Mouse (Mus musculus) megakaryocyte-erythroid progenitor cell, adult 5-6 weeks (primary cell): Measurements from ENCODE around the gene Ece1. TPM values are rescaled to one million over a fixed set of nuclear protein-coding genes. Genes with fewer than 3 reads are reported as not detected.

Source experiments
- ATAC-seq: replicated peaks from 2 replicates; pipeline ENCODE4 v1.8.0; 2016; ENCODE audit warnings: mild to moderate bottlenecking, inconsistent platforms; ENCODE audit not compliant: severe bottlenecking, poor library complexity, low FRiP score, low TSS enrichment
- total RNA-seq, 2 experiments: library from RNA; stranded (forward) in 1 of 2; stranded (reverse) in 1 of 2; fragments of 200-1000, 215-1000 nt in 1 of 2; fragments of >200 nt in 1 of 2; fragmentation: Nextera tagmentation in 1 of 2; gene quantifications; 2 replicates each; pipeline ENCODE4 v1.2.3; 2014 to 2017

Ece1 gene
- total RNA-seq, 2 experiments from 2014 or later: 3.8 to 6.2 TPM

DNA sequence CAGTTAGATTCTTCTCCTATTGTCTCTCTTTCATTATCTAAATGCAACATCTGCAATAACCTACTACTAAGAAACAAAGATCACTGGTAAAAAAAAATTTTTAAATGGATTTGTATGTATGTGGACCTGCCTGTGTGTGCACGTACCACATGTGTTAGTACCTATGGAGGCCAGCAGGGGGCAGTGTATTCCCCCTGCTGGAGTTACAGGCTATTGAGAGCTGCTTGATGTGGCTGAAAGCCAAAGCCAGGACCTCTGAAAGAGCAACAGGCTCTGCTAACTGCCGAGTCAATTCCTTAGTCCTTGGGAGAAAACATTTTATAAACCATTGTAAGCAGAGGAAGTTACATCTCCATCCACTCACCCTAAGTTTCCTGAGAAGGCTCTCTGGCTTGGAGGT lies 10.6 kb upstream of the Ece1 start:
- ATAC-seq: no peak

DNA sequence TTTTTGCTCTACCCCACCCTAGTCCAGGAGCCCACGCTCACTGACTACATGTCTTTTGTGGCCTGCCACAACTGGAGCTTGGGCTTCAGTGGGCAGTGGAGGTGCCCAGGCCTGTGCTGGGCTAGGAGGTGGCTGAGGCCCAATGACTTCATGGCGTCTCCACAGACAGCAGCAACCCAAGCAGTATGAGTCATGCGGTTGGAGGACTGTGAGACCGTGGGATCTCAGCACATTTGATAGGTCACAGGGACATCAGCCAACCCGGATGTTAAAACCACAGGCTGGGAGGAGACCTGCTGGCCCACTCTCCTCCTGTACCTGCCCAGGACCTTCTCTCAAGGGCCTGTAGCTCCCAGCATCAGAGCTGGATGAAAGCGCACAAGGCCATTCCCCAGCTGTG lies 8.2 kb upstream of the Ece1 start:
- no peak for ATAC-seq

DNA sequence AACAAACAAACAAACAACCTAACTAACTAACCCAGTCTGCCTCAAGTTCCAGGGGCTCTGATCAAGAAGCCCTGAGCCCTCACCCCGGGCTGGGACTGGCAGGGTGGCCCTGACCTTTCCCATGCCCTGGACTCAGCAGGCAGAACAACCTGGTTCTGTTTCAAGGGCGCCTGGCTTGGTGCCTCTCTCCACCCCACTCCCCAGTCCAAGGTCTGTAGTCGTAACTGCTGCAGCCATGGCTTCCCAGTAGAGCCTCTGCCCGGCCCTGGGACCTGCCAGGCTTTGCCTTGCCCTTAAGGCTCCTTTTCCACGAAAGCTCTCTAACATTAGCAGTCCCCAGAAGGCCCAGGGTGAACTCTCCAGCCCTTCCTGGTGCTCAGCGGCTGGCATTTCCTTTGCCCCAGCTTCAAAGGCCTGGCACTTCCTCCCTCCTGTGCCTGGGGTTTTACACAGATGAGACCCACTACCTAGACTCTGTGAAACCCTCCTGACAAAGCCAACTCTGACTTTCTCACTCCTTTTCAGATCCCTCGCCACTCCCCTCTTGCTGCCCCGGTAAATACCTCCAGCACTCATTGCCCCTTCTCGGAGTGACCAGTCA lies 6.2 kb upstream of the Ece1 start:
- ATAC-seq: no peak

DNA sequence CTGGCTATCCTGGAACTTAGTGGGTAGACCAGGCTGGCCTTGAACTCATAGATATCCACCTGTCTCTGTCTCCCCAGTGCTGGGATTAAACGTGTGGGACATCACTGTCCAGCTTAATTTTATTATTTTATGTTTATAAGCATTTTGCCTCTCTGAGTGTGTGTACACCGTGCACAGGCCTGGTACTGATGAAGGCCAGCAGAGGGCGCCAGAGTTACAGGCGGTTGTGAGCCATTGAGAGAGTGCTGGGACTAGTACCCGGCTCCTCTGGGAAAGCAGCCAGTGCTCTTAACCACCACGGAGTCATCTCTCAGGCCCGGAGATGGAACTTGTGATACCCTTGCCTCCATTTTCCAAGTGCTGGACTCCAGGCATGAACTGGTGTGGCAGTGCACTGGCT lies 4.9 kb upstream of the Ece1 start:
- 0 out of 2 replicates have a peak, but pooled peaks have one; percentile 41 for ATAC-seq

DNA sequence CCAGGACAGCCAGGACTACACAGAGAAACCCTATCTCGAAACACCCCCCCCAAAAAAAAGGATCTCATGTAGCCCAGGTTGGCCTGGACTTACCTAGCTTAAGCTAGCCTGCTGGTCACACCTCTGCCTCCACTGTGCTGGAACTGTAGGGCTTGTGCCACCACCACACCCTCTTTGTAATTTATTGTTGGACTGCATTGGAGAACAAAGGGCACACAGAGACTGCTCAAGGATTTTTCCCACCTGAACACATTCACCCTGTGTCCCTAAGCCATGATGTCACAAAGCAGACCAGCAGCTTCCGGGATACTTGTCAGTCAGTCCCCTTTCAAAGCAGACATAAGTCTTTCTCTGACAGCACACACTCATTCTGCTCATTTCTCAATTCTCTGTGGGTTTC lies 3.7 kb upstream of the Ece1 start:
- no peak for ATAC-seq

DNA sequence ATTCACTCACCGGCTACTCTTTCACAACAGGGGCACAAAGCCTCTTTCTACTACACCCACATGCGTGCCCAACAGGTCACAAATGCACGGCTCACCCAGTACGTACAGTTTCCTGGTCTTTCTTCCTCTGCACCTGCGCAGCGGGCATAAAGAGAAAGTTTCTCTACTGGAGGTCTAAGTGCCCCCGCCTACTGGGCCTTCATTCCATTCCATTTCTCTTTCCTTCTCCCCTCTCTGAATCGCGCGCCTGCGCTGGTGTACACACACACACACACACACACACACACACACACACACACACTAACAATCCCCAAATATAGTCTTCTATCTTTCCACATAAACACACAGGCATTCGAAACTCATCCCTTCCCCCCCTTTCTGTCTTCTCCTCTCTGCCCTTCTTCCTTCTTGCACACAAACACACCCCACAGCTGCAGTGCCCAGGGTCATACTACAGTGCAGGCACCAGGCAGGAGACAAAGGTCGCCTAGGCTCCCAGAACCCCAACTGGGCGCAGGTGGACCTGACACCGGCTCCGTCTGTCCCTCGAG lies 501 bp upstream of the Ece1 start:
- ATAC-seq: peak; percentile 62

DNA sequence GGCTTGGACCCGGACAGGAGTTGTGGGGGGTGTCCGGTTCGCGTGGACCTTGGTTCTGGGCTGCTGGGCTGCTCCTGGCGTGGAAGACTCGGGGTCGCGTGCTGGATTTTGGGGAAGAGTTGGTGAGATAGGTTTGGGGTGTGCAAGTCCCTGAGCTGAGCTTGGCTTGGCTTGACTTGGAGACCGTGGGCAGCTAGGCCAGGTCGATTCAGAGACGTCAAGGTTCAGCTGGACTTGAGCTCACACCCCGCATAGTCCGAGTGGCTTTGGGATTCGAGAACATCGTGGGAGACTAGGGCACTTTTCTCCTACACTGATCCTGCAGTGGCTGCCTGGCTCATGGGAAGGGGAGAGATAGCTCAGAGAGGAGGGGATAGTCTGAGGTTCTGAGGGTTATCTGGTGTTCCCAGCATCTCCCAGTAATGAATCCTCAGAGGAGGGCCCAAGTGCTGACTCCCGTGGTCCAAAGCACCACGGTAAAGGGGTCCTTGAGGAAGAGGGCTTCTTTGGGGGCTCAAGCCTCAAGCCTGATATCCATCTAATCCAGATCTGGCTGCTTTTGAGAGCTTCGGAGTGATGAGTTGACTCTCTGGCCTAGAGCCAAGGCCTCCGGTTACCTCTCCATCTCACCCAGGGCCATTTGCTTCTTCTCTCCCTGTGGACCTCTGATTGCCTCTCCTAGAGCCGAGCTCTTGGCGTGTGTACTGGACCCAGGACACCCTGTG lies 641 bp downstream of the Ece1 start:
- ATAC-seq: no peak

DNA sequence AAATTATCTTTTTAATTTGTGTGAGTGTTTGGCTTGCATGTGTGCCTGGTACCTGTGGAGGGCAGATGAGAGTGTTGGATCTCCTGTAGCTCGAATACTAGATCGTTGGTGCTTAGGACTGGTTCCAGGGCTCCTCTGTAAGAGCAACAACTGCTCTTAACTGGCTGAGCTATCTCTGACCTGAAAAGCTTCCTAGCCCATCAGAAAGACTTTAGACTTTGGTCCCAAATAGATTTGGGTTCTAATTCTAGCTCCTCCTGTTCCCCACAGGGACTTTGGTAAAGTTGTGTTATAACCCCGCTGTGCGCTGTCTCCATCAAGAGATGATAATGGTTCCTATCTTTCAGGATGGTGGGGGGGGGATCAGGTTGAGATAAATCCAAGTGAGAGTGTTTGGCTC lies 2.0 kb downstream of the Ece1 start:
- no peak for ATAC-seq

DNA sequence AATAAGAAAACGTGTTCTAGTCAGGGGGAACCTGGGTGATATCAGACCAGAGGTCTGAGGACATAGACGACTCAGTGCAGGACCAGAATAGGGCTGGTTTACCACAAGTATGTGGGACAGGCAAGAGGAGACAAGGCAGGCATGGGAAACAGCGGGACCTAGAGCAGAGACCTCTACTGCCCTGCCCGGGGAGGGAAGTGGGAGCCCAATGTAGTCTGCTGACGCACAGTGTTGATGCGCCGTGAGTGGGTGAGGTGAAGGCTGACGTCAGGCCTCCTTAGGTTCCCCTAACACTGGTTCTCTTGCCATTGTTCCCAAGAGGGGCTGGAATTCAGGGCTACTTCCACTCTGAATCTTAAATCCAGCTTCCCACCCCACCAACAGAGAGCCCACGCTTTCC lies 2.7 kb downstream of the Ece1 start:
- no peak for ATAC-seq

DNA sequence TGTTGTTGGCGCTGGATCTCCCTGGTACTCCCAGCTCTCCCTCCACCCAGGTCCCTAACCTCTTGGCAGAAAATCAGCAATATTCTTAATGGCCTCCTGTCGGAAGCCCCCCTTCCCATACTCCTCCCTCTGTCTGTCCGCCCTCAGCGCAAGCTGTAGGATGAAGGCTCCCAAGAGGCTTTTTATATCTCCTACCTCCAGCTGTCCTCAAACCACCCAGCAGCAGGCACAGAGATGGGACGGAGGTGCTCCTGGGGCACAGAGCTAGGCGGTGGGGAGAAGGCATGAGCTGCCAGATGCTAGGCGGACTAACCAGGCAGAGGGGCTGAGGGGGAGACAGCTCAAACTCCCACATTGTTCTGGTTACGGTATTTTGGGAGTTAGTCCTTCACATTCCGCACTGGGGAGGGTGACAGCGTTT lies 3.2 kb downstream of the Ece1 start:
- no peak for ATAC-seq

DNA sequence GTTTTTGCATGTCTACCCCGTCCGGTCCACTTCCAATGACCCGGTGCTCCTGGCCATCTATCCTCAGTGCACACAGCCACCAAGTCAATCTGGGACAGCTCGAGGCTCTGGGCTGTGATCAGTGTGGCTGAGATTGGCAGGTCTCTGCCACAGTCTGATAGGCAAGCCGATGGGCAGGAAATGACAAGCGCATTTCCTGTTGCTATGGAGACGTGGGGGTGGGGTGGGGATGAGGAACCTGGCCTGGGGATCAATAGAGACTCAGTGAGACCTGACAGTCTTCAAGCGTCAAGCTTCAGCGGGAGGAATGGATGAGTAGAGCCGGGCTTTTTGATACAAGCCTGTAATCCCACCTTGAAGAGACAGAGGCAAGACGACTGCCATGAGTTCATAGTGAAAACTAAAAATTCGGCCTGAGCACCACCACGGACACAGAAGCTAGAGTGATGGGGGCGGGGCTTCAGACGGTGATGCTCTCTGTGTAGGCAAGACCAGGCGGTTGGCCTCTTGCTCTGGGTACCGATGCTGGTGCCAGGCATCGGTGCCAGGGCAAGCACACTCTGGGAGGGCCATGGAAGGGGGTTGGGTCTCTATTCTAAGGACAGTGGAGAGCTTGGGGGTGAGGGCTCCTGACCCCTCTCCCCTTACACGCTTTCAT lies 4.3 kb downstream of the Ece1 start:
- no peak for ATAC-seq

DNA sequence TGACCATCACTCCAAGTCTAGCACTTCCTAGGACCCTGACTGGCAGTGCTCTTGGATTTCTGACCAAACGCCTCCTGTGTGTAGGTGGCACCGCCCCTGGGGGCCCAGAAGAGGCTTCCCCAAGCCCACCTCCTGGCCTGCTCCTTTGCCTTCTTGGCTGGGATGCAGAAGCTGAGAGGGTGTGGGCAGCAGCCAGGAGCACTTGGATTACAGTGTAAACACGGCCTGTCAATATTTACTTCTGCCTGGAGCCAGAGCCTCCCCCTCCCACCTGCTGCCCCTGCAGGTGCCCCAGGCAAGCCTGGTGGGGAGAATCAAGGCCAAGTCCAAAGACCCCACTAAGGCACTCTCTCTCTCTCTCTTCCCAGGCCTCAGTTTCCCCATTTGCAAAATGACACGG lies 5.2 kb downstream of the Ece1 start:
- no peak for ATAC-seq

DNA sequence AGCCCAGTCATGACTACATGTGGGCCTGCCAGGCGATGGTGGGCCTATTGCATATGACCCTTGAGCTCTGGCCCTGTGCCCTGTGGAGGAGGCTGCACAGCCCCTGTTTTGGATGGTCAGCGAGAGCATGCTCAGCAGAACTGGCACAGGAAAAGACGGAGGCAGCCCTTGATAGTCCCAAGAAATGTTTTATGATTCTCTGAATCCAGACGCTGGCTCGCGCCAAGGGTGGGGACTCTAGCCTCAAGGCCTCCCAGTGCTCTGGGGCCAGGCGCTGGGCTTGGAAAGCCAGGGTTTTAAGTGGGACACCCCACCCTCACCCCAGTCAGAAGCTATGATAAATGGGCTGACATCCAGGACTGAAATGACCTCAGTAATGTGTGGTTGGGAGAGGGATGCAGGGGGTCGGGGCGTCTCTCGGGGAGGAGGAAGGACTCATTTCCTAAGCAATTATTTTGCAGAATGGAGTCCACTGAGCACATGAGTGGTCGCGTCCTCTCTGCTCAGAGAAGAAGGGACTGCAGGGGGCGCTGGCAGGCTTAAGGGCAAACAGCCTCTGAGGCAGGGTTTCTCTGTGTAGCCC lies 5.7 kb downstream of the Ece1 start:
- no peak for ATAC-seq

DNA sequence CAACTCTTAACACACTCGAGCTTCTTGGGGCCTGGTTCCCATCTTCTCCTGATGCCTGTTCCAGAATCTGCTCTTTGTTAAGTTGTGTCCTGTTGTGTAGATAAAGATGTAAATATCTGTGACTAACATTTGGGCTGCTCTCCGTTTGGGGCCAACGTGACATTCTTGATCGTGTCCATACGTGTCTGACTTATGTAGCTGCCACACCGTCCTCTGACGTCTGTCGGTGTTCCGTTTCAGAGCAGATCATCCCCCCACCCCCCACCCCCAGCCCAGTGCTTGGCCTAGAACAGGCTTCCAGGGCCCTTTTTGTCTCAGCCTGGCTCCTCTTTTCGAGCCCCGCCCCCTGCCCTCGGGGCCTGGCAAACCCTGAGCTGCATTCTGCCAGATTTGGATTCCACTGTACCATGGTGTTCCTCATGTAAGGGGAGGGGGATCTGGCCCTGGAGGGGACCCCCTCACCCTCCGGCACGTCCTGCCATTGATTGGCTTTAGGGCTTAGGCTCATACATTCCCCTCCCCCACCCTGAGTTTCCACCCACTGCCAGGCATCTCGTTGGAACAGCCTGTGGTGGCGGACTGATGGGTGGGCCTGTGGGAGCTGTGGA lies 7.7 kb downstream of the Ece1 start:
- ATAC-seq: no peak

DNA sequence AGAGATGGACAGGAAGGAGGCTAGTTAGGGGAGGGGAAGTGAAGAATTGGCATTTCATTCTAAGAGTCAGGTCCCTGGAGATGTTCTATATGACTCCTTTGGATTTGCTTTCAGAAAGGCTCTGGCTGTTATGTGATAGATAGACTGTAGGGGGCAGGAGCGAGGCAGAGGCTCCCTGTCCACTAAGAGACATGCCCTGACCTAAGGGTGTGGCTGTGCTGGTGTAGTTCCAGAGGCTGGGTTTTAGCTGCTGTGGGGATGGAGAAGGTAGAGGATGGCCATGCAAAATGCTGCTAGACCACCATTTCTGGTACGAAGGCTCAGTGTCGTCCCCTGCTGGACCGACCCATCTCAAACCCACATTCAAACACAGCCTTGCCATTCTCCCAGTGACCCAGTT lies 8.9 kb downstream of the Ece1 start:
- ATAC-seq: peak; percentile 36

DNA sequence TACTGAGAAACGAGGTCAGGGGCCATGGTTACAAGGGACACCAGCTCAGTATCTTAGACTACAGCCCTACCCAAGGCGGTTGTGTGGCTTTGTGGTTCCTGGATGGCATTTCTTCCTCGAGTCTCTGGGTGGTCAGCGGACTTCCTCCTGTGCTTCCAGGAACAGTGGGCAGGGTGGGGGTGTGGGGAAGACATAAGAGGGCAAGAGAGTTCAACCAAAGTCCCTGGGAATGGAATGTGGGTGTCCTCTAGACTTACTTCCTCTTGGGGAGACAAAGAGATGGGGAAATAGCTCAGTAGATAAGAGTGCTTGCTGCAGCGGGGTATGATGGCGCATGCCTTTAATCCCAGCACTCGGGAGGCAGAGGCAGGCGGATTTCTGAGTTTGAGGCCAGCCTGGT lies 9.4 kb downstream of the Ece1 start:
- no peak for ATAC-seq

DNA sequence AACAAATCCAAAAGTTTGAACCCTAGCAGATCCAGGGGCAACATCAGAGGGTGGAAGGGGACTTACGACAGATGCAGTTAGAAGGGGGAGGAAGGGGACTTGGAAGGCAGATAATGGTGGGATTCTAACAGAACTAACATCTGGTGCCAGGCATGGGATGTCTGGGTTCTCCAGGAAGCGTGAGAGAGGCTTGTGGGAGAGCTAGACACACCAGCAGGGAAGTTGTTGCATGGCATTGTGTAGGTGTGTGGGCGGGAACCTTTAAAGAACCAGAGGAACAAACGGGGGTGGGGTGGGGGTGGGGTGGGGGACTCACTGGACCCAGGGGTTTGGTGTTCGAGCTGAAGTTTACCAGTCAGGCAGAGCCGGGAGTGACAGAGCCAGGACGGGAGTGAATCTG lies 12.3 kb downstream of the Ece1 start:
- no peak for ATAC-seq

DNA sequence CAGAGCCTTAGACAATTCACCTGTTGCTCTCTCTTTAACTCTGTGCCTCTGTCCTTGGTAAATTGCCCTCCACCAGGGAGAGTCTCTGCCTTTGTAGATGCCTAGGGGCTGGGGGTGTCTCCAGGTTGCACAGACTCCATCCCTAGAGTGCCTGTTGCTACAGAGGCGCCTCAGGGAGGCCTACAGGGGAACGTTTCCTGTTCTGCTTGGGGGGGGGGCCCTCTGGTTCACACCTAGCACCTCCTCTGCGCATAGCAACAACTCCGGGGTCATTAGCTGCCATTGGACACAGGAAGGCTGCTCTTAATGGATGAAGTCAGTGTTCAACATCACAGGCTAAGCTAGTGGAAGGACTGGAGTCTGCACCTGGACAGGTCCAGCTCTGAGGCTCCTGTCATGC lies 12.8 kb downstream of the Ece1 start:
- no peak for ATAC-seq

DNA sequence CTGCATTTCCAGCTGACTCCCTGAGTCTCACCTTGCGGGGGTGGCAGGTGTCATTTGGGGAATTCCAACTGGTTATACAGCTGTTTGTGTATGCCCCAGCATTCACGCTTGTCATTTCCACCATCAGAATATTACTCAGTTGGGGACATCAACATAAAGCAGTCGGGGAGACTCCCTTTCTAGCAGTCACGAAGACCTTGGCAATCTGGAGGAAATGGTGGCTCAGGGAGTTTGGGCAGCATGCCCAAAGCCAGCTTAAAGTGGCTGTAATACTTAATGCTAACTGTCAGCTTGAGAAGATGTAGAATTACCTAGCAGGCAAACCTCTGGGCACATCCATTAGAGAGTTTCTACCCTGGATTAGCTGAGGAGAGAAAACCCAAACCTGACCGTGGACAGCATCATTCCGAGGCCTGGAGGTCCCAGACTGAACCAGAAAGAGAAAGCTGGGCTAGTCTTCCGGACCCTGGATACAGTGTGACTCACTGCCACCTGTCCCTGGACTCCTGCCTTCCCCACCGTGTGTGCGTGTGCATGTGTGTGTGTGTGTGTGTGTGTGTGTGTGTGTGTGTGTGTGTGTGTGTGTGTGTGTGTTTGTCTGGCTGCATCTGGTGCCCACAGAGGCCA lies 13.5 kb downstream of the Ece1 start:
- ATAC-seq: no peak

DNA sequence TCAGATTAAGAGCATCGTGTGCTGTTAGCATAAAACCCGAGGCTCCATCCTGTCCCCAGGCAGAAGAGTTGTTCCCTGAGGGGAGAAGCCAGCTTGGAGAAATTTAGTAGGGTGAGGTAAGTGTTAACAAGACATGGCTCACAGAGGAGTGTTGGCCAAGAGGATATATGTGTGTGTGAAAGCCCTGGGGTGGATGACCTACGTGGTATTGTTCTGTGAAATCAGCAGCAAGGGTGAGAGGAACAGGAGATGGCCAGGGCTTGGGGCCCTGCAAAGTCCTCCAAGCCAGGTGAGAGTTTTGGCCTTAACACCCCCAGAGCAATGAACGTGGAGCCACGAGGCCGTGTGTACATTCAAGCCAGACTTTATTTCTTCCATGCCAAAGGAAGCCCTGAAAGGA lies 14.8 kb downstream of the Ece1 start:
- ATAC-seq: no peak
